Mouse (Mus musculus): ENCODE measurements around the gene Sv2b. TPM values are rescaled to one million over a fixed set of nuclear protein-coding genes. Genes with fewer than 3 reads are reported as not detected.
"Not testable (repeated sequence)": the region's sequence is repeated elsewhere in the genome, so short reads cannot be mapped to it uniquely, and the experiment has no call there.

Gene Sv2b
- polyA plus RNA-seq, 1 experiment, result 0.15 TPM

- TF ChIP-seq CTCF (IDR thresholded peaks at IDR 0.05; ENCODE audit: extremely low read depth, insufficient read length, insufficient replicate concordance, low read depth, low read length) (no peak), POLR2A (IDR thresholded peaks at IDR 0.05; ENCODE audit: low read depth, low read length) (no peak)
- Histone ChIP-seq H3K27ac (ENCODE audit: insufficient read depth, low read depth, low read length) (no peak overlapping the region), H3K4me3 (ENCODE audit: low read depth, low read length) (no peak overlapping the region), H3K27me3 (ENCODE audit: control insufficient read depth, insufficient read depth, low read length) (no peaks in the 10 kb centered on the region), H3K4me1 (ENCODE audit: control insufficient read depth, insufficient read depth, insufficient read length, low read length) (no peaks in the 10 kb centered on the region), H3K36me3 (ENCODE audit: control insufficient read depth, insufficient read depth, low read length) (no peaks in the 10 kb centered on the region)
- 83% methylated on average over 7 of the region's 7 CpGs for WGBS
These were observed 92.9 kb downstream of the Sv2b start for GRCm38 (mm10) chr7:75216180-75216579.

GRCm38 (mm10) chr7:75209221-75209641 lies 99.8 kb downstream of the Sv2b start:
- Histone ChIP-seq H3K27me3 (ENCODE audit: control insufficient read depth, insufficient read depth, low read length) (no peaks in the 10 kb centered on the region), H3K27ac (ENCODE audit: insufficient read depth, low read depth, low read length) (no peak overlapping the region), H3K36me3 (ENCODE audit: control insufficient read depth, insufficient read depth, low read length) (no peaks in the 10 kb centered on the region), H3K4me3 (ENCODE audit: low read depth, low read length) (no peak overlapping the region), H3K4me1 (ENCODE audit: control insufficient read depth, insufficient read depth, insufficient read length, low read length) (no peaks in the 10 kb centered on the region)
- WGBS, result 74% methylated on average over 4 of the region's 4 CpGs
- TF ChIP-seq CTCF (IDR thresholded peaks at IDR 0.05; ENCODE audit: extremely low read depth, insufficient read length, insufficient replicate concordance, low read depth, low read length), result no peak
- no peak for TF ChIP-seq POLR2A (IDR thresholded peaks at IDR 0.05; ENCODE audit: low read depth, low read length)

GRCm38 (mm10) chr7:75207965-75208644 lies 101.0 kb downstream of the Sv2b start:
- Histone ChIP-seq H3K27ac (ENCODE audit: insufficient read depth, low read depth, low read length) (no peak overlapping the region), H3K36me3 (ENCODE audit: control insufficient read depth, insufficient read depth, low read length) (no peaks in the 10 kb centered on the region), H3K4me1 (ENCODE audit: control insufficient read depth, insufficient read depth, insufficient read length, low read length) (no peaks in the 10 kb centered on the region), H3K27me3 (ENCODE audit: control insufficient read depth, insufficient read depth, low read length) (no peaks in the 10 kb centered on the region), H3K4me3 (ENCODE audit: low read depth, low read length) (no peak overlapping the region)
- TF ChIP-seq CTCF (IDR thresholded peaks at IDR 0.05; ENCODE audit: extremely low read depth, insufficient read length, insufficient replicate concordance, low read depth, low read length) (no peak), POLR2A (IDR thresholded peaks at IDR 0.05; ENCODE audit: low read depth, low read length) (no peak)
- 84% methylated on average over 3 of the region's 3 CpGs for WGBS

GRCm38 (mm10) chr7:75206671-75207070 lies 102.4 kb downstream of the Sv2b start:
- WGBS, result 88% methylated on average over 3 of the region's 3 CpGs
- H3K36me3 ChIP-seq (ENCODE audit: control insufficient read depth, insufficient read depth, low read length), result no peaks in the 10 kb centered on the region

GRCm38 (mm10) chr7:75205386-75205785 lies 103.7 kb downstream of the Sv2b start:
- H3K4me3 ChIP-seq (ENCODE audit: low read depth, low read length), result no peak overlapping the region
- H3K27me3 ChIP-seq (ENCODE audit: control insufficient read depth, insufficient read depth, low read length), result no peaks in the 10 kb centered on the region
- H3K36me3 ChIP-seq (ENCODE audit: control insufficient read depth, insufficient read depth, low read length), result no peaks in the 10 kb centered on the region
- no peaks in the 10 kb centered on the region for H3K4me1 ChIP-seq (ENCODE audit: control insufficient read depth, insufficient read depth, insufficient read length, low read length)
- 63% methylated on average over 3 of the region's 3 CpGs for WGBS
- no peak overlapping the region for H3K27ac ChIP-seq (ENCODE audit: insufficient read depth, low read depth, low read length)
- TF ChIP-seq CTCF (IDR thresholded peaks at IDR 0.05; ENCODE audit: extremely low read depth, insufficient read length, insufficient replicate concordance, low read depth, low read length) (no peak), POLR2A (IDR thresholded peaks at IDR 0.05; ENCODE audit: low read depth, low read length) (no peak)

More at GRCm38 (mm10) chr7:75206671-75207070, 102.4 kb downstream of the Sv2b start:
- no peaks in the 10 kb centered on the region for H3K4me1 ChIP-seq (ENCODE audit: control insufficient read depth, insufficient read depth, insufficient read length, low read length)
- H3K27me3 ChIP-seq (ENCODE audit: control insufficient read depth, insufficient read depth, low read length), result no peaks in the 10 kb centered on the region
- no peak overlapping the region for H3K4me3 ChIP-seq (ENCODE audit: low read depth, low read length)
- H3K27ac ChIP-seq (ENCODE audit: insufficient read depth, low read depth, low read length), result no peak overlapping the region
- TF ChIP-seq CTCF (IDR thresholded peaks at IDR 0.05; ENCODE audit: extremely low read depth, insufficient read length, insufficient replicate concordance, low read depth, low read length) (no peak), POLR2A (IDR thresholded peaks at IDR 0.05; ENCODE audit: low read depth, low read length) (no peak)

GRCm38 (mm10) chr7:75194919-75195230 lies 114.2 kb downstream of the Sv2b start:
- WGBS, result 97% methylated on average over 1 of the region's 1 CpGs
- H3K36me3 ChIP-seq (ENCODE audit: control insufficient read depth, insufficient read depth, low read length), result not testable (repeated sequence)

GRCm38 (mm10) chr7:75194158-75194918 lies 114.7 kb downstream of the Sv2b start:
- H3K4me1 ChIP-seq (ENCODE audit: control insufficient read depth, insufficient read depth, insufficient read length, low read length), result no peaks in the 10 kb centered on the region
- H3K27ac ChIP-seq (ENCODE audit: insufficient read depth, low read depth, low read length), result no peak overlapping the region
- H3K27me3 ChIP-seq (ENCODE audit: control insufficient read depth, insufficient read depth, low read length), result no peaks in the 10 kb centered on the region
- TF ChIP-seq CTCF (IDR thresholded peaks at IDR 0.05; ENCODE audit: extremely low read depth, insufficient read length, insufficient replicate concordance, low read depth, low read length) (no peak), POLR2A (IDR thresholded peaks at IDR 0.05; ENCODE audit: low read depth, low read length) (no peak)
- no peaks in the 10 kb centered on the region for H3K36me3 ChIP-seq (ENCODE audit: control insufficient read depth, insufficient read depth, low read length)
- WGBS, result 96% methylated on average over 4 of the region's 4 CpGs
- no peak overlapping the region for H3K4me3 ChIP-seq (ENCODE audit: low read depth, low read length)

More at GRCm38 (mm10) chr7:75194919-75195230, 114.2 kb downstream of the Sv2b start:
- not testable (repeated sequence) for H3K27ac ChIP-seq (ENCODE audit: insufficient read depth, low read depth, low read length); H3K4me1 ChIP-seq (ENCODE audit: control insufficient read depth, insufficient read depth, insufficient read length, low read length); H3K27me3 ChIP-seq (ENCODE audit: control insufficient read depth, insufficient read depth, low read length); H3K4me3 ChIP-seq (ENCODE audit: low read depth, low read length)

Measured in small intestine, adult 2 months (tissue).